Mouse (Mus musculus) hindbrain, embryonic 14.5 days (tissue): ENCODE data around the gene Krt13. TPM values are rescaled to one million over a fixed set of nuclear protein-coding genes. Genes with fewer than 3 reads are reported as not detected.

Source experiments
- ATAC-seq: fragments of 200-750 bp; cut with Nextera tagmentation; 2 replicates; pipeline ENCODE4 v1.8.0; 2017; ENCODE audit warnings: moderate number of reproducible peaks, mild to moderate bottlenecking, moderate TSS enrichment, moderate library complexity; ENCODE audit not compliant: low FRiP score
- DNase-seq: peaks from one replicate; pipeline ENCODE4 v3.0.0-alpha.2; 2015; ENCODE audit warnings: low spot score
- H3K27ac ChIP-seq: fragments of 300-500 bp; sonication (generic); 2 replicates; pipeline ENCODE4 v1.5.1; 2014; ENCODE audit warnings: mild to moderate bottlenecking, moderate library complexity
- H3K27me3 ChIP-seq: fragments of 300-500 bp; sonication (generic); 2 replicates; pipeline ENCODE4 v1.6.1; 2014; ENCODE audit warnings: mild to moderate bottlenecking, low read length, mixed read lengths; ENCODE audit not compliant: control insufficient read depth, insufficient read depth
- H3K36me3 ChIP-seq: fragments of 300-500 bp; sonication (generic); replicated peaks from 2 replicates; pipeline ENCODE4 v1.6.1; 2014; ENCODE audit not compliant: control insufficient read depth, insufficient read depth
- H3K4me1 ChIP-seq: fragments of 300-500 bp; sonication (generic); replicated peaks from 2 replicates; pipeline ENCODE4 v1.6.1; 2014; ENCODE audit warnings: antibody characterized with exemption, low read length, mixed read lengths; ENCODE audit not compliant: control insufficient read depth, insufficient read depth
- H3K4me2 ChIP-seq: fragments of 300-500 bp; sonication (generic); replicated peaks from 2 replicates; pipeline ENCODE4 v1.6.1; 2014; ENCODE audit warnings: mild to moderate bottlenecking, moderate library complexity
- H3K4me3 ChIP-seq: fragments of 300-500 bp; sonication (generic); replicated peaks from 2 replicates; pipeline ENCODE4 v1.5.1; 2014; ENCODE audit warnings: mild to moderate bottlenecking, low read length
- H3K9ac ChIP-seq: fragments of 300-500 bp; sonication (generic); 2 replicates; pipeline ENCODE4 v1.6.1; 2014
- H3K9me3 ChIP-seq: fragments of 300-500 bp; sonication (generic); 2 replicates; pipeline ENCODE4 v1.6.1; 2016; ENCODE audit warnings: low read length; ENCODE audit not compliant: control insufficient read depth
- WGBS: fragments of 180-500 bp; shearing (Covaris S2); extraction: QIAGEN DNeasy Blood & Tissue Kit; methylation state at CpG from one replicate; pipeline ENCODE4 v1.1.7; 2014; 5-methylcytosine and 5-hydroxymethylcytosine counted together
- polyA plus RNA-seq: library from polyadenylated mRNA; unstranded; fragments of >200 nt; fragmentation: Nextera tagmentation; extraction: Ambion mirVana; gene quantifications from 2 replicates; pipeline ENCODE4 v1.2.1, GENCODE M21; 2014

Krt13 gene
- polyA plus RNA-seq, 1 experiment from 2014 or later = not detected

GRCm38 (mm10) chr11:100124901-100125300 lies 3.5 kb upstream of the Krt13 start:
- Histone ChIP-seq H3K36me3 (no peaks in the 10 kb centered on the region), H3K27me3 (no peaks in the 10 kb centered on the region), H3K4me3 (no peak overlapping the region), H3K4me1 (no peaks in the 10 kb centered on the region), H3K4me2 (no peak overlapping the region), H3K27ac (no peak overlapping the region), H3K9me3 (no peaks in the 10 kb centered on the region), H3K9ac (no peak overlapping the region)
- DNase-seq = no peak
- 75% methylated on average over 7 of the region's 7 CpGs for WGBS
- no peak for ATAC-seq

GRCm38 (mm10) chr11:100120331-100120730 lies 1.0 kb downstream of the Krt13 start:
- Histone ChIP-seq H3K4me3 (no peak overlapping the region), H3K27ac (no peak overlapping the region), H3K9ac (no peak overlapping the region), H3K27me3 (no peaks in the 10 kb centered on the region), H3K36me3 (no peaks in the 10 kb centered on the region), H3K4me2 (no peak overlapping the region), H3K9me3 (no peaks in the 10 kb centered on the region), H3K4me1 (no peaks in the 10 kb centered on the region)
- WGBS = 92% methylated on average over 5 of the region's 5 CpGs
- DNase-seq = no peak
- no peak for ATAC-seq

GRCm38 (mm10) chr11:100113742-100114029 lies 7.7 kb downstream of the Krt13 start:
- Histone ChIP-seq H3K4me1 (no peaks in the 10 kb centered on the region), H3K36me3 (no peaks in the 10 kb centered on the region), H3K27me3 (no peaks in the 10 kb centered on the region), H3K4me2 (no peak overlapping the region), H3K9ac (no peak overlapping the region), H3K27ac (no peak overlapping the region), H3K9me3 (no peaks in the 10 kb centered on the region), H3K4me3 (no peak overlapping the region)
- DNase-seq = no peak
- WGBS = 72% methylated on average over 2 of the region's 2 CpGs
- ATAC-seq = no peak

- H3K36me3 ChIP-seq = no peaks in the 10 kb centered on the region
- no peak overlapping the region for H3K4me3 ChIP-seq
- H3K9ac ChIP-seq = no peak overlapping the region
- H3K9me3 ChIP-seq = no peaks in the 10 kb centered on the region
- H3K4me2 ChIP-seq = no peak overlapping the region
- ATAC-seq (no peak), DNase-seq (no peak)
- H3K27ac ChIP-seq = no peak overlapping the region
- WGBS = 83% methylated on average over 11 of the region's 11 CpGs
- H3K4me1 ChIP-seq = no peaks in the 10 kb centered on the region
- H3K27me3 ChIP-seq = no peaks in the 10 kb centered on the region
Measured at GRCm38 (mm10) chr11:100112935-100113741, 8.2 kb downstream of the Krt13 start.

GRCm38 (mm10) chr11:100105576-100106122 lies 15.7 kb downstream of the Krt13 start, which contains the start of gene Krt36:
Gene Krt36, minus strand, starts transcription at chr11:100105626.
- Histone ChIP-seq H3K4me2 (no peak within 1 kb of the TSS), H3K27ac (no peak within 1 kb of the TSS), H3K9me3 (no peaks in the 10 kb centered on the region), H3K9ac (no peak within 1 kb of the TSS), H3K4me1 (no peaks in the 10 kb centered on the region), H3K4me3 (no peak within 1 kb of the TSS), H3K27me3 (no peaks in the 10 kb centered on the region), H3K36me3 (no peaks in the 10 kb centered on the region)
- 91% methylated on average over 6 of the region's 6 CpGs for WGBS
- ATAC-seq (no peak), DNase-seq (no peak)

GRCm38 (mm10) chr11:100102693-100103429 lies 18.5 kb downstream of the Krt13 start:
- Histone ChIP-seq H3K36me3 (no peaks in the 10 kb centered on the region), H3K9me3 (no peaks in the 10 kb centered on the region), H3K9ac (no peak overlapping the region), H3K4me3 (no peak overlapping the region), H3K27me3 (no peaks in the 10 kb centered on the region), H3K4me1 (no peaks in the 10 kb centered on the region), H3K4me2 (no peak overlapping the region), H3K27ac (no peak overlapping the region)
- DNase-seq (no peak), ATAC-seq (no peak)
- WGBS = 66% methylated on average over 15 of the region's 15 CpGs

- H3K4me3 ChIP-seq = no peak overlapping the region
- no peaks in the 10 kb centered on the region for H3K27me3 ChIP-seq
- H3K4me2 ChIP-seq = no peak overlapping the region
- no peak overlapping the region for H3K27ac ChIP-seq
- H3K9ac ChIP-seq = no peak overlapping the region
- ATAC-seq = no peak
- DNase-seq = no peak
- no peaks in the 10 kb centered on the region for H3K4me1 ChIP-seq
- H3K9me3 ChIP-seq = no peaks in the 10 kb centered on the region
- H3K36me3 ChIP-seq = no peaks in the 10 kb centered on the region
- WGBS = 91% methylated on average over 4 of the region's 4 CpGs
Measured at GRCm38 (mm10) chr11:100100391-100100790, 21.0 kb downstream of the Krt13 start.

- DNase-seq (no peak), ATAC-seq (no peak)
- Histone ChIP-seq H3K9me3 (no peaks in the 10 kb centered on the region), H3K27ac (no peak overlapping the region), H3K27me3 (no peaks in the 10 kb centered on the region), H3K9ac (no peak overlapping the region), H3K36me3 (no peaks in the 10 kb centered on the region), H3K4me2 (no peak overlapping the region), H3K4me1 (no peaks in the 10 kb centered on the region), H3K4me3 (no peak overlapping the region)
- WGBS = 76% methylated on average over 9 of the region's 9 CpGs
Measured at GRCm38 (mm10) chr11:100097819-100098218, 23.5 kb downstream of the Krt13 start.

GRCm38 (mm10) chr11:100096141-100096540 lies 25.2 kb downstream of the Krt13 start, which contains the start of gene Krt35:
Gene Krt35, minus strand, starts transcription at chr11:100096241.
- Histone ChIP-seq H3K36me3 (no peaks in the 10 kb centered on the region), H3K4me3 (no peak within 1 kb of the TSS), H3K27ac (no peak within 1 kb of the TSS), H3K9me3 (no peaks in the 10 kb centered on the region), H3K9ac (no peak within 1 kb of the TSS), H3K4me1 (no peaks in the 10 kb centered on the region), H3K27me3 (no peaks in the 10 kb centered on the region), H3K4me2 (no peak within 1 kb of the TSS)
- DNase-seq = no peak
- ATAC-seq = no peak
- 90% methylated on average over 9 of the region's 9 CpGs for WGBS
